Mouse (Mus musculus): ENCODE data around the gene Stom.

The Stom gene

GRCm38 (mm10) chr2:35297703-35298332 is 39.0 kb downstream of the Stom start:
- peaks cover 2% of the 10 kb centered on the region for H3K36me3 ChIP-seq (ENCODE audit: control insufficient read depth, insufficient read depth, low read length, poor library complexity, severe bottlenecking)
- peak; percentile 87 for DNase-seq (ENCODE audit: low read depth, low spot score)
- H3K27me3 ChIP-seq (ENCODE audit: control insufficient read depth, insufficient read depth, low read length, poor library complexity, severe bottlenecking), result no peaks in the 10 kb centered on the region

GRCm38 (mm10) chr2:35293291-35293690 is 43.5 kb downstream of the Stom start:
- Histone ChIP-seq H3K27me3 (ENCODE audit: control insufficient read depth, insufficient read depth, low read length, poor library complexity, severe bottlenecking) (no peaks in the 10 kb centered on the region), H3K36me3 (ENCODE audit: control insufficient read depth, insufficient read depth, low read length, poor library complexity, severe bottlenecking) (peaks cover 2% of the 10 kb centered on the region)
- DNase-seq (ENCODE audit: low read depth, low spot score), result no peak

- Histone ChIP-seq H3K36me3 (ENCODE audit: control insufficient read depth, insufficient read depth, low read length, poor library complexity, severe bottlenecking) (peaks cover 2% of the 10 kb centered on the region), H3K27me3 (ENCODE audit: control insufficient read depth, insufficient read depth, low read length, poor library complexity, severe bottlenecking) (no peaks in the 10 kb centered on the region)
- DNase-seq (ENCODE audit: low read depth, low spot score), result no peak
Measured at GRCm38 (mm10) chr2:35292700-35293099, 44.1 kb downstream of the Stom start.

GRCm38 (mm10) chr2:35291856-35292255 is 44.9 kb downstream of the Stom start:
- Histone ChIP-seq H3K36me3 (ENCODE audit: control insufficient read depth, insufficient read depth, low read length, poor library complexity, severe bottlenecking) (peaks cover 2% of the 10 kb centered on the region), H3K27me3 (ENCODE audit: control insufficient read depth, insufficient read depth, low read length, poor library complexity, severe bottlenecking) (no peaks in the 10 kb centered on the region)
- DNase-seq (ENCODE audit: low read depth, low spot score), result peak; percentile 73

GRCm38 (mm10) chr2:35288758-35289635 is 47.8 kb downstream of the Stom start:
- Histone ChIP-seq H3K27me3 (ENCODE audit: control insufficient read depth, insufficient read depth, low read length, poor library complexity, severe bottlenecking) (no peaks in the 10 kb centered on the region), H3K36me3 (ENCODE audit: control insufficient read depth, insufficient read depth, low read length, poor library complexity, severe bottlenecking) (peaks cover 7% of the 10 kb centered on the region)
- peak; percentile 86 for DNase-seq (ENCODE audit: low read depth, low spot score)

GRCm38 (mm10) chr2:35287017-35287620 is 49.7 kb downstream of the Stom start:
- Histone ChIP-seq H3K27me3 (ENCODE audit: control insufficient read depth, insufficient read depth, low read length, poor library complexity, severe bottlenecking) (no peaks in the 10 kb centered on the region), H3K36me3 (ENCODE audit: control insufficient read depth, insufficient read depth, low read length, poor library complexity, severe bottlenecking) (peaks cover 5% of the 10 kb centered on the region; the same call in 1 of the 2 replicates)
- DNase-seq (ENCODE audit: low read depth, low spot score), result no peak

GRCm38 (mm10) chr2:35285209-35285608 is 51.6 kb downstream of the Stom start:
- H3K36me3 ChIP-seq (ENCODE audit: control insufficient read depth, insufficient read depth, low read length, poor library complexity, severe bottlenecking), result peaks cover 5% of the 10 kb centered on the region; the same call in 1 of the 2 replicates
- no peaks in the 10 kb centered on the region for H3K27me3 ChIP-seq (ENCODE audit: control insufficient read depth, insufficient read depth, low read length, poor library complexity, severe bottlenecking)
- DNase-seq (ENCODE audit: low read depth, low spot score), result no peak

GRCm38 (mm10) chr2:35283997-35284396 is 52.8 kb downstream of the Stom start:
- peaks cover 5% of the 10 kb centered on the region; the same call in 1 of the 2 replicates for H3K36me3 ChIP-seq (ENCODE audit: control insufficient read depth, insufficient read depth, low read length, poor library complexity, severe bottlenecking)
- no peak for DNase-seq (ENCODE audit: low read depth, low spot score)
- H3K27me3 ChIP-seq (ENCODE audit: control insufficient read depth, insufficient read depth, low read length, poor library complexity, severe bottlenecking), result no peaks in the 10 kb centered on the region

- peaks cover 5% of the 10 kb centered on the region; the same call in 1 of the 2 replicates for H3K36me3 ChIP-seq (ENCODE audit: control insufficient read depth, insufficient read depth, low read length, poor library complexity, severe bottlenecking)
- no peak for DNase-seq (ENCODE audit: low read depth, low spot score)
- H3K27me3 ChIP-seq (ENCODE audit: control insufficient read depth, insufficient read depth, low read length, poor library complexity, severe bottlenecking), result no peaks in the 10 kb centered on the region
Measured at GRCm38 (mm10) chr2:35282214-35282613, 54.6 kb downstream of the Stom start.

- no peak for DNase-seq (ENCODE audit: low read depth, low spot score)
- Histone ChIP-seq H3K36me3 (ENCODE audit: control insufficient read depth, insufficient read depth, low read length, poor library complexity, severe bottlenecking) (0 out of 2 replicates have a peak, but pooled peaks cover 2% of the 10 kb centered on the region), H3K27me3 (ENCODE audit: control insufficient read depth, insufficient read depth, low read length, poor library complexity, severe bottlenecking) (no peaks in the 10 kb centered on the region)
Measured at GRCm38 (mm10) chr2:35280001-35280400, 56.8 kb downstream of the Stom start.

- Histone ChIP-seq H3K27me3 (ENCODE audit: control insufficient read depth, insufficient read depth, low read length, poor library complexity, severe bottlenecking) (no peaks in the 10 kb centered on the region), H3K36me3 (ENCODE audit: control insufficient read depth, insufficient read depth, low read length, poor library complexity, severe bottlenecking) (no peaks in the 10 kb centered on the region)
- no peak for DNase-seq (ENCODE audit: low read depth, low spot score)
Measured at GRCm38 (mm10) chr2:35278371-35279210, 58.2 kb downstream of the Stom start.

GRCm38 (mm10) chr2:35277686-35278085 is 59.1 kb downstream of the Stom start:
- Histone ChIP-seq H3K36me3 (ENCODE audit: control insufficient read depth, insufficient read depth, low read length, poor library complexity, severe bottlenecking) (no peaks in the 10 kb centered on the region), H3K27me3 (ENCODE audit: control insufficient read depth, insufficient read depth, low read length, poor library complexity, severe bottlenecking) (no peaks in the 10 kb centered on the region)
- DNase-seq (ENCODE audit: low read depth, low spot score), result no peak

- Histone ChIP-seq H3K27me3 (ENCODE audit: control insufficient read depth, insufficient read depth, low read length, poor library complexity, severe bottlenecking) (no peaks in the 10 kb centered on the region), H3K36me3 (ENCODE audit: control insufficient read depth, insufficient read depth, low read length, poor library complexity, severe bottlenecking) (no peaks in the 10 kb centered on the region)
- no peak for DNase-seq (ENCODE audit: low read depth, low spot score)
Measured at GRCm38 (mm10) chr2:35273536-35273935, 63.2 kb downstream of the Stom start.

- H3K36me3 ChIP-seq (ENCODE audit: control insufficient read depth, insufficient read depth, low read length, poor library complexity, severe bottlenecking), result no peaks in the 10 kb centered on the region
- no peak for DNase-seq (ENCODE audit: low read depth, low spot score)
- H3K27me3 ChIP-seq (ENCODE audit: control insufficient read depth, insufficient read depth, low read length, poor library complexity, severe bottlenecking), result no peaks in the 10 kb centered on the region
Measured at GRCm38 (mm10) chr2:35272881-35273280, 63.9 kb downstream of the Stom start.

Data from splenic B cell, adult 2 months (primary cell).